In the genomic region with DNA sequence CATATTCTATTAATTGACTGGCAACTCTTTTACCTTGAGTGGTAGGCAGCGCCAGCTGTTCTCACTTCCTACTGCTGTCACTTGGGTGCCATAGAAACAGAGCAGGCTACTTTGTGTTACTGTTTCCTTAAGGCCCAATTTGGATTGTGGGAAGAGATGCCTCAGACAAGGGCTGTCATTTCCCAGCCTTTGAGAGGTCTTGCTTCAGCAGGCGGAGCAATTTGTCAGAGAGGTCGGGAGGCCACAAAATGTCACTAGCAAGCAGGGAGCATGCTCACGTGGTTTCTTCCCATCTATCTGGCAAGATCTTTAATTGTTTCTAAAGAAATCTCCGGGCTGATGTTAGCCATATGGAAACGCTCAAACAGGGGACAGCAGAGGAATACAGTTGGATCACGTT, we compare ENCODE assay signal across 11 mouse cellular contexts.
A peak's percentile ranks its signal among the peaks of the same experiment; 100 is the strongest.
DNase-seq lines count a peak whose midpoint lies in the region; ATAC-seq and TF ChIP-seq lines count a peak whose summit lies in the region.
"Had no signal": no experiment of that assay in that cellular context is flagged by ENCODE, and none has a peak within 500 bp of the region (broad histone marks: within the 10 kb centered on the region; RNA-seq: fewer than 3 reads in every experiment).

No protein-coding gene starts in this region.

- no peak overlapping the region for H3K4me2 ChIP-seq in hindbrain, embryonic 15.5 days
- no peak overlapping the region for H3K4me2 ChIP-seq in lung, embryonic 14.5 days
- H3K4me2 ChIP-seq: limb, embryonic 12.5 days; midbrain, embryonic 12.5 days had no signal

- intact Hi-C loops in heart, postnatal 14 days (cut with DNase I): no loop called here

- no peak for DNase-seq in frontal cortex, postnatal 10 days (ENCODE audit: low spot score in 2 of 2)
- peak; percentile 18 for DNase-seq in MN1 (ENCODE audit: low spot score)
- DNase-seq in lung, embryonic 14.5 days: peak; percentile 89
- no peak for DNase-seq in thymus, postnatal 4 days
- DNase-seq in heart, postnatal 14 days: no peak
- DNase-seq: retina, postnatal 1 day had no signal

- no peaks in the 10 kb centered on the region for H3K36me3 ChIP-seq in hindbrain, embryonic 15.5 days
- H3K36me3 ChIP-seq in lung, embryonic 14.5 days (ENCODE audit: insufficient read depth): no peaks in the 10 kb centered on the region
- H3K36me3 ChIP-seq: limb, embryonic 12.5 days; midbrain, embryonic 12.5 days had no signal

- no peak for TF ChIP-seq CTCF in lung, embryonic 14.5 days (IDR thresholded peaks at IDR 0.05; ENCODE audit: low read depth)

- no peak overlapping the region for H3K27ac ChIP-seq in hindbrain, embryonic 15.5 days (replicated peaks)
- 0 out of 2 replicates have a peak overlapping the region, but pooled peaks have one; percentile 37 for H3K27ac ChIP-seq in lung, embryonic 14.5 days (ENCODE audit: low read depth)
- H3K27ac ChIP-seq: midbrain, embryonic 12.5 days had no signal

- H3K27me3 ChIP-seq in hindbrain, embryonic 15.5 days: no peaks in the 10 kb centered on the region
- H3K27me3 ChIP-seq in lung, embryonic 14.5 days (ENCODE audit: insufficient read depth, low read length): no peaks in the 10 kb centered on the region
- H3K27me3 ChIP-seq: limb, embryonic 12.5 days; midbrain, embryonic 12.5 days had no signal

- ATAC-seq in frontal cortex, adult (ENCODE audit: low TSS enrichment): peak; percentile 89
- 0 out of 2 replicates have a peak, but pooled peaks have one; percentile 7 for ATAC-seq in hindbrain, embryonic 15.5 days (ENCODE audit: low FRiP score, low read depth)
- ATAC-seq in lung, embryonic 14.5 days (ENCODE audit: insufficient read depth): peak; percentile 78
- no peak for ATAC-seq in megakaryocyte, adult 5-6 weeks (ENCODE audit: poor library complexity, severe bottlenecking)

- WGBS in hindbrain, embryonic 15.5 days: 20% methylated on average over 7 of the region's 7 CpGs
- 27% methylated on average over 7 of the region's 7 CpGs for WGBS in lung, embryonic 14.5 days

- peaks cover 9% of the 10 kb centered on the region; the same call in 1 of the 2 replicates for H3K4me1 ChIP-seq in hindbrain, embryonic 15.5 days (replicated peaks)
- H3K4me1 ChIP-seq in lung, embryonic 14.5 days (ENCODE audit: insufficient read depth): peaks cover 5% of the 10 kb centered on the region

- no peak overlapping the region for H3K4me3 ChIP-seq in hindbrain, embryonic 15.5 days
- H3K4me3 ChIP-seq in lung, embryonic 14.5 days (ENCODE audit: low read depth, low read length): no peak overlapping the region
- H3K4me3 ChIP-seq: limb, embryonic 12.5 days; midbrain, embryonic 12.5 days had no signal

- H3K9ac ChIP-seq in hindbrain, embryonic 15.5 days: no peak overlapping the region
- H3K9ac ChIP-seq in lung, embryonic 14.5 days: no peak overlapping the region
- H3K9ac ChIP-seq: limb, embryonic 12.5 days; midbrain, embryonic 12.5 days had no signal

- no peaks in the 10 kb centered on the region for H3K9me3 ChIP-seq in hindbrain, embryonic 15.5 days
- H3K9me3 ChIP-seq in lung, embryonic 14.5 days (ENCODE audit: low read depth, low read length): no peaks in the 10 kb centered on the region
- H3K9me3 ChIP-seq: limb, embryonic 12.5 days; midbrain, embryonic 12.5 days had no signal

Comparison
In these comparisons a context has a peak if more than half of its experiments do, and no peak if none do; other contexts are left out.
1. DNase-seq: peak in MN1 (single experiment) and lung, embryonic 14.5 days (single experiment); none in frontal cortex, postnatal 10 days (0 of 2), thymus, postnatal 4 days (single experiment) and heart, postnatal 14 days (0 of 2).